Mouse (Mus musculus): ENCODE data around the gene Kank1.

The Kank1 gene

GRCm38 (mm10) chr19:25460760-25461159 is 224.0 kb downstream of the Kank1 start:
- CTCF ChIA-PET, result interaction anchor here in 2 of 4 experiments (0.9 to 3.5 kb wide), 4 partner anchors 9 to 163 kb away, joined by 3 to 12 read pairs (median 6); no protein-coding TSS in a partner anchor
- POLR2A ChIA-PET, result interaction anchor here in 2 of 4 experiments (0.7 to 1.6 kb wide), 4 partner anchors 8 to 224 kb away, joined by 3 to 4 read pairs (median 3); partner anchors contain the start of gene Kank1 (in 1 of the 2)

GRCm38 (mm10) chr19:25461553-25462320 is 225.0 kb downstream of the Kank1 start:
- CTCF ChIA-PET, result interaction anchor here (0.5 to 3.5 kb wide), 7 partner anchors 10 to 73 kb away, joined by 3 to 12 read pairs (median 6); no protein-coding TSS in a partner anchor

DNA sequence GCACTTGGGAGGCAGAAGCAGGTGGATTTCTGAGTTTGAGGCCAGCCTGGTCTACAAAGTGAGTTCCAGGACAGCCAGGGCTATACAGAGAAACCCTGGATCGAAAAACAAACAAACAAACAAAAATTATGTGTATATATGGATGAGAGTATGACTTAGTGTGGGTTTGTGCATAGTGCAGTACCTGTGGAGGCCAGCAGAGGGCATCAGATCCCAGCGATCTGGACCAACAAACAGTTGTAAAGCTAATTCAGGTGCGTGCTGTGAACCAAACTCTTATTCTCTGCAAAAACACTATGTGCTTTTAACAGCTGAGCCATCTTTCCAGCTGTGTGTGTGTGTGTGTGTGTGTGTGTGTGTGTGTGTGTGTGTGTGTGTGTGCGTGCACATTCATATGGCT is 239.0 kb downstream of the Kank1 start:
- ChIA-PET POLR2A (interaction anchor here in 3 of 4 experiments (0.5 to 3.2 kb wide), 15 partner anchors 10 to 730 kb away, joined by 3 to 19 read pairs (median 5); partner anchors contain the start of gene Dmrt1 (in 1 of the 3)), CTCF (interaction anchor here (0.6 to 1.7 kb wide), 53 partner anchors 11 to 477 kb away, joined by 3 to 14 read pairs (median 3); partner anchors contain the start of genes Dmrt1 (in 2 of the 4) and Dock8 (in 1 of the 4))

More at GRCm38 (mm10) chr19:25461553-25462320, 225.0 kb downstream of the Kank1 start:
- POLR2A ChIA-PET, result interaction anchor here in 3 of 4 experiments (0.5 to 1.3 kb wide), 10 partner anchors 11 to 500 kb away, joined by 3 to 6 read pairs (median 3); partner anchors contain the start of gene Cbwd1 (in 1 of the 3)

DNA sequence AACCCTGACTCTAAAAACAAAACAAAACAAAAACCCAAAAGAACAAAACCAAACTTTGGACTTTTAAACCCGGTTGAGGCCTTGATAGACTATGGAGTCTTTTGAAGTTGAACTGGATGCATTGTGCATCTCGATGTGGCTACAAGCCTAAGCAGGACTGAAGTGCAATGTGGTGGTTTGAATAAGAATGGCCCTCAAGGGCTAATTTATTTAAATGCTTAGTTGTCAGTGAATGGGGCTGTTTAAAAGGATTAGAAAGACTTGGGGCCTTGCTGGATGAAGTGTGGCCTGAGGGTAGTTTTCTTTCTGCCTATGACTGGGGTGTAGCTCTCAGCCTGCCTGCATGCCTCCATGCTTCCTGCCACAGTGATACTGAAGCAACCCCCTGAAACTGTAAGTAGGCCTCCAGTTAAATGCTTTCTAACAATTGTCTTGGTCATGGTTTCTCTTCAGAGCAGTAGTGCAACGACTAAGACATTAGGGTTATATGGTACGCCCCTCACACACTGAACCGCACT is 242.4 kb downstream of the Kank1 start:
- POLR2A ChIA-PET, result interaction anchor here in 3 of 4 experiments (0.7 to 3.3 kb wide), 18 partner anchors 8 to 518 kb away, joined by 3 to 23 read pairs (median 4); partner anchors contain the start of genes Dmrt1 (in 2 of the 3), Cbwd1 (in 1 of the 3) and Dmrt3 (in 1 of the 3)
- CTCF ChIA-PET, result interaction anchor here in 1 of 4 experiments (0.7 kb wide), 1 partner anchor 149 kb away, joined by 3 read pairs; no protein-coding TSS in a partner anchor

DNA sequence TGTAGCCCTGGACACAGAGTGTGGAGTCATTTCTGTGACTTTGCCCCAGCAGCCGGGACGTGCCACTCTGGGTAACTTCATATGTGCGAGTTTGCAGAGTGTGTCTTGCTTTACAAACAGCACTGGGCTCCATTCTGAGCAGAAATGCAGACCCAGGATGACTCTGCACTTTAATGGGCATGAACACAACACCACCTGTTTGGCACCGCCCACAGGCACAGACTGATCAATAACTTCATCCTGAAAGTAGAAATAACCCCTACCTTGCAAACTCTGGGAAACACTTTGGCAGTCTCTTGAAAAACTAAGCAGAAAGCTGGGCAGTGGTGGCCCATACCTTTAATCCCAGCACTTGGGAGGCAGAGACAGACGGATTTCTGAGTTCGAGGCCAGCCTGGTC is 244.0 kb downstream of the Kank1 start:
- ChIA-PET CTCF (no interaction called here), POLR2A (interaction anchor here in 3 of 4 experiments (0.7 to 3.3 kb wide), 10 partner anchors 8 to 74 kb away, joined by 3 to 23 read pairs (median 6); partner anchors contain the start of gene Dmrt1 (in 1 of the 3))

Data from embryonic stem cell, embryonic (primary cell).